Mouse (Mus musculus) megakaryocyte, embryonic 14.5 days (primary cell): ENCODE measurements around the gene Kat6b.

Experiments
- FLI1 ChIP-seq: IDR thresholded peaks from 2 replicates; pipeline ENCODE4 v1.6.1; 2012; ENCODE audit warnings: low read length, inconsistent platforms, mixed read lengths
- GATA1 ChIP-seq: IDR thresholded peaks from 3 replicates; pipeline ENCODE4 v1.6.1; 2012; ENCODE audit warnings: mixed read lengths, low read length, inconsistent platforms, borderline replicate concordance

DNA sequence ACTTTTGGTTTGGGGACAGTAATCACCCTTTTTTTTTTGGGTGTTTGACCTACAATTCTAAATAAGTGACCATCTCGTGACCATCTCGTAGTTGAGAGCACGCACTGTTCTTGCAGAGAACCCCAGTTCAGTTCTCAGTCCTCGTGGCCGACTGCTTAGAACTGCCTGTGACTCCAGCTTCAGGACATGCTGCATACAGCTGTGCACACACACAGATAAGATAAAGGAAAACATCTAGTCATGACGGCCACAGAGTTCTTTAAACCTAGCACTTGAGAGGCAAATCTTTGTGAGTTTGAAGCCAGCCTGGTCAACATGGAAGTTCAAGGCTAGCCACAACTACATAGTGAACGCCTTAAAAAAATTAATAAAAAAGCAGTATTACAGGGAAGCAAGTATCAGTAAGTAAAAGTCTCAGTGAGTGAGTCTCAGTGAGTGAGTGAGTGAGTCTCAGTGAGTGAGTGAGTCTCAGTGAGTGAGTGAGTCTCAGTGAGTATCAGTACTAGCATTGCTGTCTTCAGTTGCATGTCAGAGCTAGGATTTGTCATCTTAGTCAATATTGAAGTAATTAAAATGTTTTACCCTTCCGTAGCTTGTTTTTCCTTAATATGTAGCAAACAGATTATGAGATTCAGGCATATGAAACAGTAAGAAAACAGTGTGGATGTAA, 80.3 kb downstream of the Kat6b start:
- TF ChIP-seq FLI1: no peak
- TF ChIP-seq GATA1: no peak
